Mouse (Mus musculus) central nervous system, embryonic 11.5 days (tissue): ENCODE results near the gene Csta1. TPM values are rescaled to one million over a fixed set of nuclear protein-coding genes. Genes with fewer than 3 reads are reported as not detected.

Source experiments
- polyA plus RNA-seq: library from polyadenylated mRNA; depleted of rRNA; stranded (reverse); fragments of >200 nt; gene quantifications from 2 replicates; pipeline ENCODE4 v1.2.3, GENCODE M21; 2012; rRNA removed

The Csta1 gene
- polyA plus RNA-seq = not detected in 2 replicates

DNA sequence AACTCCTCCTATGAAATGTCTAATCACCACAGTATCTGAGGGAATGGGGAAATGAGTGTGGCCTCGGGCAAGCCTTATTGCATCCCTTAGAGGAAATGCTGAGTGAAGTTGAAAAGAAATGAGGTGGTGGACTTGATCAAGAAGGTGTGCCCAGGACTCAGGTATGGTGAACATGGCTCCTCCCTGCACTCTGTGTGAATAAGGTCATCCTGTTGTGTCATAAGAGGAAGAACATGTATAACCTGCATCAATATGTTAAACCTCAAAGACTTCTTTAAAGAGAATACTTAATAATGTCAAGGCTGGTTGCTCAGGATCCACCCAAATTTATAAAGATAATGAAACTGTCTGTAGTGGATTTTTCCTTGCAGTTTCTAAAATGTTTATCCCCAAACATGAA lies at the start of gene Csta1:
Gene Csta1 (minus strand): TSS at position 101 of the 400 bp plus-strand sequence.

GRCm38 (mm10) chr16:36156402-36156975 lies 25.4 kb upstream of the Csta1 start, which contains the start of gene Stfa2l1:
Gene Stfa2l1 (plus strand): TSS chr16:36156811.

GRCm38 (mm10) chr16:36071450-36072379 lies 59.3 kb downstream of the Csta1 start, which contains the start of the genes Fam162a and Ccdc58:
Gene Fam162a (minus strand): TSS chr16:36071594.
Gene Ccdc58 (plus strand): TSS chr16:36071685.

Other genes starting within 250 kb of the Csta1 start
- gene Parp9, start 192.8 kb downstream of the Csta1 start, polyA plus RNA-seq = 2.3 and 2.8 TPM in 2 replicates
- 1.6 and 1.9 TPM in 2 replicates for gene Dtx3l, start 192.1 kb downstream of the Csta1 start, polyA plus RNA-seq
- 25.0 and 32.8 TPM in 2 replicates for gene Kpna1, start 152.5 kb downstream of the Csta1 start, polyA plus RNA-seq
- 5.2 and 7.2 TPM in 2 replicates for gene Wdr5b, start 90.1 kb downstream of the Csta1 start, polyA plus RNA-seq
- gene Fam162a, start 59.6 kb downstream of the Csta1 start, polyA plus RNA-seq = 209 TPM in 2 replicates
- gene Ccdc58, start 59.6 kb downstream of the Csta1 start, polyA plus RNA-seq = 59.8 and 89.2 TPM in 2 replicates
- 0.83 and 1.4 TPM in 2 replicates for gene Stfa2l1, start 25.6 kb upstream of the Csta1 start, polyA plus RNA-seq
- gene Gm5483, start 53.0 kb upstream of the Csta1 start, polyA plus RNA-seq = 3.3 and 3.9 TPM in 2 replicates
- gene Gm5416, start 79.2 kb upstream of the Csta1 start, polyA plus RNA-seq = not detected in 2 replicates
- gene 2010005H15Rik, start 90.2 kb upstream of the Csta1 start, polyA plus RNA-seq = not detected in 2 replicates
- 2.1 and 4.0 TPM in 2 replicates for gene Stfa1, start 145.7 kb upstream of the Csta1 start, polyA plus RNA-seq
- not detected in 2 replicates for gene BC117090, start 203.1 kb upstream of the Csta1 start, polyA plus RNA-seq
- 2.7 and 3.7 TPM in 2 replicates for gene BC100530, start 236.5 kb upstream of the Csta1 start, polyA plus RNA-seq